Mouse (Mus musculus) liver, adult 2 months (tissue): ENCODE data around the gene Ccdc30. TPM values are rescaled to one million over a fixed set of nuclear protein-coding genes. Genes with fewer than 3 reads are reported as not detected.

Source experiments
- DNase-seq: peaks from one replicate; pipeline ENCODE4 v3.0.0-alpha.2; 2011; ENCODE audit warnings: low read depth, low spot score; ENCODE audit errors: extremely low read depth
- H3K27ac ChIP-seq: fragments of 200-500 bp; replicated peaks from 2 replicates; pipeline ENCODE4 v1.5.1; 2012; ENCODE audit warnings: low read depth, mild to moderate bottlenecking, control low read depth, inconsistent platforms, low read length; ENCODE audit not compliant: insufficient read depth
- H3K27me3 ChIP-seq: fragments of 200-500 bp; 2 replicates; pipeline ENCODE4 v1.6.1; 2012; ENCODE audit warnings: mild to moderate bottlenecking, moderate library complexity, low read length, inconsistent platforms; ENCODE audit not compliant: control insufficient read depth, insufficient read depth
- H3K36me3 ChIP-seq: fragments of 200-500 bp; 2 replicates; pipeline ENCODE4 v1.6.1; 2012; ENCODE audit warnings: low read length, inconsistent platforms; ENCODE audit not compliant: control insufficient read depth, insufficient read depth
- H3K4me1 ChIP-seq: fragments of 200-500 bp; 2 replicates; pipeline ENCODE4 v1.6.1; 2011; ENCODE audit warnings: low read length; ENCODE audit not compliant: control insufficient read depth, insufficient read depth
- H3K4me3 ChIP-seq: fragments of 200-500 bp; 2 replicates; pipeline ENCODE4 v1.5.1; 2011; ENCODE audit warnings: low read depth, mild to moderate bottlenecking, control low read depth, low read length, moderate library complexity; ENCODE audit not compliant: insufficient read depth
- H3K79me2 ChIP-seq: fragments of 200-500 bp; 2 replicates; pipeline ENCODE4 v1.6.1; 2012; ENCODE audit warnings: inconsistent platforms, mild to moderate bottlenecking, low read length, moderate library complexity; ENCODE audit not compliant: control insufficient read depth, insufficient read depth
- H3K9ac ChIP-seq: fragments of 200-500 bp; 2 replicates; pipeline ENCODE4 v1.6.1; 2012; ENCODE audit warnings: low read depth, mild to moderate bottlenecking, control low read depth, inconsistent platforms, low read length
- CTCF ChIP-seq: fragments of 200-500 bp; IDR thresholded peaks from 2 replicates; pipeline ENCODE4 v1.5.1; 2011; ENCODE audit warnings: low read depth, low read length, control low read depth
- POLR2A ChIP-seq: fragments of 200-500 bp; IDR thresholded peaks from 2 replicates; pipeline ENCODE4 v1.6.1; 2011; ENCODE audit warnings: low read length, control low read depth; ENCODE audit not compliant: insufficient read depth; ENCODE audit errors: extremely low read depth
- WGBS: fragments of 180-500 bp; shearing (Covaris S2); methylation state at CpG from one replicate; pipeline ENCODE4 v1.1.7; 2018; 5-methylcytosine and 5-hydroxymethylcytosine counted together
- polyA plus RNA-seq: library from polyadenylated mRNA; depleted of rRNA; stranded (reverse); fragments of >200 nt; gene quantifications from 2 replicates; pipeline ENCODE4 v1.2.3, GENCODE M21; 2012
- total RNA-seq: library from RNA; depleted of rRNA; stranded (reverse); fragments of >200 nt; gene quantifications from 2 replicates; pipeline ENCODE4 v1.2.3, GENCODE M21; 2014

Gene Ccdc30
- total and polyA plus RNA-seq, 2 experiments = 3.0 to 5.9 TPM

GRCm38 (mm10) chr4:119389184-119389583 is 26.1 kb downstream of the Ccdc30 start:
- Histone ChIP-seq H3K4me1 (no peaks in the 10 kb centered on the region), H3K9ac (no peak overlapping the region), H3K79me2 (no peaks in the 10 kb centered on the region), H3K27ac (no peak overlapping the region), H3K36me3 (no peaks in the 10 kb centered on the region), H3K27me3 (no peaks in the 10 kb centered on the region), H3K4me3 (no peak overlapping the region)
- DNase-seq = peak; percentile 74
- TF ChIP-seq POLR2A = no peak
- no peak for TF ChIP-seq CTCF
- WGBS = 53% methylated on average over 3 of the region's 3 CpGs

- Histone ChIP-seq H3K27ac (no peak overlapping the region), H3K79me2 (no peaks in the 10 kb centered on the region), H3K36me3 (no peaks in the 10 kb centered on the region), H3K4me3 (no peak overlapping the region), H3K9ac (no peak overlapping the region), H3K4me1 (no peaks in the 10 kb centered on the region), H3K27me3 (no peaks in the 10 kb centered on the region)
- no peak for DNase-seq
- WGBS = 75% methylated on average over 7 of the region's 7 CpGs
- TF ChIP-seq POLR2A = no peak
- TF ChIP-seq CTCF = no peak
These were observed 33.7 kb downstream of the Ccdc30 start for GRCm38 (mm10) chr4:119381471-119382190.

GRCm38 (mm10) chr4:119369460-119369859 is 45.9 kb downstream of the Ccdc30 start:
- no peak overlapping the region for H3K9ac ChIP-seq
- H3K36me3 ChIP-seq = no peaks in the 10 kb centered on the region
- no peak overlapping the region for H3K27ac ChIP-seq
- H3K4me1 ChIP-seq = no peaks in the 10 kb centered on the region
- H3K27me3 ChIP-seq = no peaks in the 10 kb centered on the region; the same call in 1 of the 2 replicates
- TF ChIP-seq CTCF (no peak), POLR2A (no peak)
- H3K4me3 ChIP-seq = no peak overlapping the region
- no peaks in the 10 kb centered on the region for H3K79me2 ChIP-seq
- 92% methylated on average over 6 of the region's 6 CpGs for WGBS
- no peak for DNase-seq

GRCm38 (mm10) chr4:119366758-119367526 is 48.4 kb downstream of the Ccdc30 start:
- Histone ChIP-seq H3K27me3 (no peaks in the 10 kb centered on the region), H3K36me3 (no peaks in the 10 kb centered on the region), H3K9ac (no peak overlapping the region), H3K4me1 (no peaks in the 10 kb centered on the region), H3K79me2 (no peaks in the 10 kb centered on the region), H3K27ac (no peak overlapping the region), H3K4me3 (no peak overlapping the region)
- 43% methylated on average over 4 of the region's 4 CpGs for WGBS
- peak; percentile 3 for DNase-seq
- TF ChIP-seq POLR2A (no peak), CTCF (no peak)

- Histone ChIP-seq H3K27me3 (no peaks in the 10 kb centered on the region), H3K4me3 (no peak overlapping the region)
- 89% methylated on average over 3 of the region's 3 CpGs for WGBS
These were observed 53.1 kb downstream of the Ccdc30 start for GRCm38 (mm10) chr4:119362231-119362630.

More at GRCm38 (mm10) chr4:119362231-119362630, 53.1 kb downstream of the Ccdc30 start:
- Histone ChIP-seq H3K27ac (no peak overlapping the region), H3K79me2 (no peaks in the 10 kb centered on the region), H3K36me3 (no peaks in the 10 kb centered on the region), H3K9ac (no peak overlapping the region), H3K4me1 (no peaks in the 10 kb centered on the region)
- no peak for DNase-seq
- no peak for TF ChIP-seq POLR2A
- TF ChIP-seq CTCF = no peak
